Mouse (Mus musculus): ENCODE measurements around the gene Faf1.

GRCm38 (mm10) chr4:109665101-109665981 is 11.0 kb upstream of the Faf1 start:
- TF ChIP-seq CTCF (IDR thresholded peaks at IDR 0.05) (no peak), EP300 (IDR thresholded peaks at IDR 0.05) (no peak)

Data from lung, postnatal 0 days (tissue).